8 mouse cellular contexts compared by ENCODE assay signal in the genomic region with DNA sequence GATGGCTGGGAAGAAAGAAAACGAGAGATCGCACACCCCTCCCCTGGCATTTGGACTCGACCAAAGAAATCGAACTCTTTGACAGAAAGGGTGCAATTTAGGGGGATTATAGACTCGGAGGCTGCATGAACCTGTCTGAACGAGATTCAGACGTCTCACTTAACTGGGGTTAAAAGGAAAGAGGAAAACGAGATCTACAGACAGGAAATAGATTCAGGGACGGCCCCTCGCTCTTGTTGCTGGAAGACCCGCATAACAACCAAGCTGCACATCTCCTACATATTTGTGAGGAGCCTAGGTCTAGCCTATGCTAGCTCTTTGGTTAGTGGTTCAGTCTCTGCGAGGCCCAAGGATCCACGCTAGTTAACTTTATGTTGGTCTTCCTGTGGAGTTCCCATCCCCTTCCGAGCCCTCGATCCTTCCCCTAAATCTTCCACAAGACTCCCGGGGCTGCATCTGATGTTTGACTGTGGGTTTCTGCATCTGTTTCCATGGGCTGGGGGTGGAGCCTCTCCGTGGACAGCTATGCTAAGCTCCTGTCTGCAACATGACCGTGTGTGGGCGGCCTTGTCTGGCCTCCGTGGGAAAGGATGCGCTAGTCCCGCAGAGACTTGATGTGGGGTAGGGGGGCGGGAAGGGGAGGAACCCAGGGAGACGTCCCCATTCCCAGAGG. TPM values are rescaled to one million over a fixed set of nuclear protein-coding genes. Genes with fewer than 3 reads are reported as not detected.
DNase-seq lines count a peak whose midpoint lies in the region; ATAC-seq and TF ChIP-seq lines count a peak whose summit lies in the region.

No protein-coding gene starts in this region.

- no peaks in the 10 kb centered on the region for H3K9me3 ChIP-seq in heart, embryonic 13.5 days

- WGBS in kidney, adult 2 months: 18% methylated on average over 24 of the region's 24 CpGs
- WGBS in heart, embryonic 13.5 days: 3% methylated on average over 23 of the region's 24 CpGs
- 8% methylated on average over 24 of the region's 24 CpGs for WGBS in olfactory bulb, adult 2 months

- H3K4me3 ChIP-seq in kidney, adult 2 months (ENCODE audit: insufficient read depth, low read depth, low read length): peak overlapping the region; percentile 28
- H3K4me3 ChIP-seq in heart, embryonic 13.5 days: peak overlapping the region; percentile 83
- peak overlapping the region; percentile 73 for H3K4me3 ChIP-seq in olfactory bulb, adult 2 months (ENCODE audit: insufficient read depth, low read depth, low read length)

- TF ChIP-seq CTCF in kidney, adult 2 months (conservative IDR thresholded peaks at IDR 0.05; ENCODE audit: insufficient read depth, insufficient read length, low read depth, low read length): no peak
- no peak for TF ChIP-seq CTCF in olfactory bulb, adult 2 months (IDR thresholded peaks at IDR 0.05; ENCODE audit: insufficient read depth, low read depth, low read length)

- H3K27ac ChIP-seq in kidney, adult 2 months (ENCODE audit: insufficient read depth, low read depth, low read length): no peak overlapping the region
- peak overlapping the region; percentile 99 for H3K27ac ChIP-seq in heart, embryonic 13.5 days (replicated peaks)
- H3K27ac ChIP-seq in olfactory bulb, adult 2 months (ENCODE audit: insufficient read depth, low read depth, low read length): peak overlapping the region; percentile 50

- peak overlapping the region; percentile 79 for H3K9ac ChIP-seq in heart, embryonic 13.5 days

- DNase-seq in kidney, adult 2 months: no peak
- DNase-seq in kidney, postnatal 14 days: no peak
- peak; percentile 68 for DNase-seq in CD4-positive, CD25-positive, alpha-beta regulatory T cell, adult 2 months (ENCODE audit: low read depth, low spot score)
- DNase-seq in cerebellum, adult 9-11 months: peak; percentile 34
- peak; percentile 63 for DNase-seq in liver
- no peak for DNase-seq in ovary, postnatal 10 days (ENCODE audit: low spot score)

- peak overlapping the region; percentile 71 for H3K4me2 ChIP-seq in heart, embryonic 13.5 days

- ATAC-seq in heart, embryonic 13.5 days (ENCODE audit: extremely low read depth, insufficient number of reproducible peaks, low FRiP score, low TSS enrichment): no peak

- no peak for TF ChIP-seq POLR2A in kidney, adult 2 months (IDR thresholded peaks at IDR 0.05; ENCODE audit: low read depth, low read length)
- TF ChIP-seq POLR2A in olfactory bulb, adult 2 months (IDR thresholded peaks at IDR 0.05; ENCODE audit: insufficient read depth, low read depth, low read length): no peak

- no peaks in the 10 kb centered on the region for H3K27me3 ChIP-seq in kidney, adult 2 months (replicated peaks; ENCODE audit: control insufficient read depth, insufficient read depth, low read length)
- H3K27me3 ChIP-seq in heart, embryonic 13.5 days (replicated peaks): no peaks in the 10 kb centered on the region

- H3K36me3 ChIP-seq in kidney, adult 2 months (ENCODE audit: control insufficient read depth, insufficient read depth, low read length): no peaks in the 10 kb centered on the region
- no peaks in the 10 kb centered on the region for H3K36me3 ChIP-seq in heart, embryonic 13.5 days

- peaks cover 6% of the 10 kb centered on the region; the same call in 1 of the 2 replicates for H3K4me1 ChIP-seq in kidney, adult 2 months (ENCODE audit: control insufficient read depth, insufficient read depth, low read length)
- H3K4me1 ChIP-seq in heart, embryonic 13.5 days: peaks cover 27% of the 10 kb centered on the region
- H3K4me1 ChIP-seq in olfactory bulb, adult 2 months (ENCODE audit: control insufficient read depth, insufficient read depth, low read length): peaks cover 16% of the 10 kb centered on the region

RNA-seq across cellular contexts. Expression of a gene that starts 42.4 kb away (rescaled TPM):
- polyA plus RNA-seq in kidney, adult 2 months (2012; rRNA removed): 1.8 and 2.6 TPM in 2 replicates
- polyA plus RNA-seq in heart, embryonic 13.5 days (2015; fragmentation: Nextera tagmentation; extraction: Ambion mirVana): 9.7 and 10.5 TPM in 2 replicates
- not detected in 2 replicates for polyA plus RNA-seq in olfactory bulb, adult 2 months (2012; ENCODE audit: insufficient read depth, insufficient read length, low replicate concordance, missing spikeins)

RNA-seq across cellular contexts. Expression of a gene that starts 42.6 kb away (rescaled TPM):
- 4.1 and 5.5 TPM in 2 replicates for polyA plus RNA-seq in kidney, adult 2 months (2012; rRNA removed)
- 8.8 and 9.5 TPM in 2 replicates for polyA plus RNA-seq in heart, embryonic 13.5 days (2015; fragmentation: Nextera tagmentation; extraction: Ambion mirVana)
- polyA plus RNA-seq in olfactory bulb, adult 2 months (2012; ENCODE audit: insufficient read depth, insufficient read length, low replicate concordance, missing spikeins): not detected in 2 replicates

Comparison
In these comparisons a context has a peak if more than half of its experiments do, and no peak if none do; other contexts are left out.
1. DNase-seq: peak in CD4-positive, CD25-positive, alpha-beta regulatory T cell, adult 2 months (single experiment), cerebellum, adult 9-11 months (single experiment) and liver (single experiment); none in kidney, adult 2 months (single experiment), kidney, postnatal 14 days (single experiment) and ovary, postnatal 10 days (single experiment).
2. H3K4me3 ChIP-seq: peak in every context shown above with its lines; median percentile 83 in heart, embryonic 13.5 days; 73 in olfactory bulb, adult 2 months; 28 in kidney, adult 2 months.